Mouse (Mus musculus) spleen, adult 2 months (tissue): ENCODE data around the gene Nmi. TPM values are rescaled to one million over a fixed set of nuclear protein-coding genes. Genes with fewer than 3 reads are reported as not detected.
"Not testable (repeated sequence)": the region's sequence is repeated elsewhere in the genome, so short reads cannot be mapped to it uniquely, and the experiment has no call there.

ENCODE experiments used
- DNase-seq, 2 experiments: peaks; one replicate each; pipeline versions ENCODE4 v3.0.0 to v3.0.0-alpha.2; 2012 to 2021; ENCODE audit warnings: low spot score in 2 of 2, low read depth in 1 of 2
- H3K27ac ChIP-seq: fragments of 200-500 bp; 2 replicates; pipeline ENCODE4 v1.5.1; 2012; ENCODE audit warnings: low read length, inconsistent platforms; ENCODE audit not compliant: insufficient read depth
- H3K27me3 ChIP-seq: fragments of 200-500 bp; 2 replicates; pipeline ENCODE4 v1.6.1; 2012; ENCODE audit warnings: mild to moderate bottlenecking, moderate library complexity, low read length, inconsistent platforms; ENCODE audit not compliant: control insufficient read depth, insufficient read depth
- H3K36me3 ChIP-seq: fragments of 200-500 bp; 2 replicates; pipeline ENCODE4 v1.6.1; 2012; ENCODE audit warnings: mild to moderate bottlenecking, low read length, inconsistent platforms; ENCODE audit not compliant: control insufficient read depth, insufficient read depth
- H3K4me1 ChIP-seq: fragments of 200-500 bp; 2 replicates; pipeline ENCODE4 v1.6.1; 2011; ENCODE audit warnings: inconsistent platforms; ENCODE audit not compliant: control insufficient read depth, insufficient read depth, insufficient read length
- H3K4me3 ChIP-seq: fragments of 200-500 bp; 2 replicates; pipeline ENCODE4 v1.5.1; 2011; ENCODE audit warnings: mild to moderate bottlenecking, inconsistent platforms; ENCODE audit not compliant: insufficient read depth, insufficient read length; ENCODE audit errors: extremely low read depth
- CTCF ChIP-seq: fragments of 200-500 bp; IDR thresholded peaks from 2 replicates; pipeline ENCODE4 v1.5.1; 2011; ENCODE audit warnings: mild to moderate bottlenecking, inconsistent platforms; ENCODE audit not compliant: insufficient read depth, insufficient read length, insufficient replicate concordance; ENCODE audit errors: extremely low read depth
- POLR2A ChIP-seq: fragments of 200-500 bp; IDR thresholded peaks from 2 replicates; pipeline ENCODE4 v1.6.1; 2011; ENCODE audit warnings: low read depth, low read length, inconsistent platforms
- WGBS: fragments of 180-500 bp; shearing (Covaris S2); methylation state at CpG from one replicate; pipeline ENCODE4 v1.1.7; 2018; 5-methylcytosine and 5-hydroxymethylcytosine counted together
- polyA plus RNA-seq: library from polyadenylated mRNA; depleted of rRNA; stranded (reverse); fragments of >200 nt; gene quantifications from 2 replicates; pipeline ENCODE4 v1.2.3, GENCODE M21; 2012; rRNA removed

Gene Nmi
- polyA plus RNA-seq, result 2.7 and 3.7 TPM in 2 replicates

DNA sequence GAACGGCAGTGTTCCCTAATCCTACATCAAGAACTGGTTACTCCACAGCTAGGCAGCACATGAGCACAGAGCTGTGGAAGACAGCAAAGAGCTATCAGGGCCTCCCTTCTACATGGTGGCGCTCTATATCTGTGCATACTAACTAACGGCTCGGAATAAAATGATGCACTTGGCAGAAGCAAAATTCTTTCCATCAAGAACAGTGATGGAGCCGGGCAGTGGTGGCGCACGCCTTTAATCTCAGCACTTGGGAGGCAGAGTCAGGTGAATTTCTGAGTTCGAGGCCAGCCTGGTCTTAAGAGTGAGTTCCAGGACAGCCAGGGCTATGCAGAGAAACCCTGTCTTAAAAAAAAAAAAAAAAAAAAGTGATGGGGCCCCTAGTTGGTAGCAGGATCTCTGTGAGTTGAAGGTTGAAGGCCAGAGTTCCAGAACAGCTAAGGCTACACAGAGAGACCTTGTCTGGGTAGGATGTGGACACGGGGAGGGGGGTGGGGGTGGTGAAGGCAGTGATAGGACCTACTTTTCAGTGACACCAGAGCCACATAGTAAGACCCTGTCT lies at the start of gene Nmi:
Gene Nmi, minus strand, starts transcription at position 85 of the 559 bp plus-strand sequence.
- DNase-seq, result no peak
- WGBS, result 92% methylated on average over 9 of the region's 9 CpGs
- TF ChIP-seq CTCF (no peak), POLR2A (no peak)
- Histone ChIP-seq H3K36me3 (peaks cover 1% of the 10 kb centered on the region; the same call in 1 of the 2 replicates), H3K27me3 (no peaks in the 10 kb centered on the region), H3K4me1 (peaks cover 2% of the 10 kb centered on the region), H3K27ac (peak within 1 kb of the TSS; percentile 98), H3K4me3 (peak within 1 kb of the TSS; percentile 79)

DNA sequence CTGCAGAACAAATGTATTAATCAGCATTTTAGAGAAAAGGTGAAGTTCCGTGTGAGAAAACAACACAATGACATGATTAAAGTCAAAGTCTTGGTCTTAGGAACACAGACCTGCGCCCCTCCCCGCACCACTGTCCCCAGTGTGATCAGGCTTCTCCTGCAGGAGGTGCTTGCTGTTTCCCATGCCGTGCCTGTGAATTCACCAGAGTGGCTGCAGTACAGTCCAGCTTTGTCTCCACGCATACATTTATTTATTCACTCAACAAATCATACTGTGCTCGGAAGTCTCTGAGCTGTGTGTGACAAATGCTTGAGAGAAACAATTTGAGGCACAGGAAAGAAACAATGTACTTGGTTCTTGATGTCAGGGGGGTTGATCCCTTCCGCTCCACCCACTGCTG lies 43.1 kb upstream of the Nmi start:
- WGBS, result 59% methylated on average over 7 of the region's 7 CpGs
- no peak for DNase-seq
- Histone ChIP-seq H3K27ac (no peak overlapping the region), H3K4me1 (no peaks in the 10 kb centered on the region), H3K27me3 (no peaks in the 10 kb centered on the region), H3K4me3 (no peak overlapping the region), H3K36me3 (no peaks in the 10 kb centered on the region)
- TF ChIP-seq CTCF, result no peak

DNA sequence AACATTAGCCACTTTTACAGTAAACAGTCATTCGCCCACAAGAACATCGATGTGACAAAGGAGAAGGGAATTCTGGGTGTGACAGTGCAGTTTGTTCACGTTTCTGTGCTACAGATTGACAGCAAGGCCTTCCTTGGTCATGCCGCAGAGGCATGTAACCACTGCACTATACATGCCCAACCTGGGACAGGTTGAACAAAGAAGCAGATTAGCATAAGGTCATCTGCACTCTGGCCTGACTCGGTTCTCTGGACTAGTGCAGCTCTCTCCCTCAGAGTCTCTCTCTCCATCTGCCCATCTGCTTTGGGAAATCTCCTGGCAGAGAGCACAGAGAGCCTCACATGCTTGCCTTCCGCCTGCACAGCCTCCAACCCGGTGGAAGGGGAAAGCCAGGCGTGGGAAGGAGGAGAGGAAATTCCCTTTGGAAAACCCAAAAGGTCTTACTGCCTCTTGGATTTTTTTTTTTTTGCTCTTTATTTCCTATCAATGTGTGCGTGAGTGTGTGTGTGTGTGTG lies 40.1 kb upstream of the Nmi start:
- no peak for DNase-seq
- Histone ChIP-seq H3K4me3 (no peak overlapping the region), H3K27ac (no peak overlapping the region), H3K36me3 (no peaks in the 10 kb centered on the region), H3K4me1 (no peaks in the 10 kb centered on the region), H3K27me3 (no peaks in the 10 kb centered on the region)
- TF ChIP-seq POLR2A (no peak), CTCF (no peak)
- 85% methylated on average over 9 of the region's 9 CpGs for WGBS

DNA sequence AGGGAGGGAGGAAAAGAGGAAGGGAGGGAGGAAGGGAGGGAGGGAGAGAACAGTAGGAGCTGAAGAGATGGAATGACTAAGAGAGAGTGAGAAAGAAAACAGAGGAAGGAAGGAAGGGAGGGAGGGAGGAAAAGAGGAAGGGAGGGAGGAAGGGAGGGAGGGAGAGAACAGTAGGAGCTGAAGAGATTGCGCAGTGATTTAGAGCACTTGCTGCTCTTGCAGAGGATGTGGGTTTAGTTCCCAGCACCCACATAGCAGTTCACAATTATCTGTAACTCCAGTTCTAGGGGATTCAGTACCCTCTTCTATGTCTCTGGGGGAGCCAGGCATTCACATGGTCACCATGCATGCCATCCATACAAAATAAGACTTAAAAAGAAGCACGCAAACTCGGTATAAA lies 38.5 kb upstream of the Nmi start:
- not testable (repeated sequence) for H3K27me3 ChIP-seq, H3K36me3 ChIP-seq, DNase-seq, H3K4me1 ChIP-seq, H3K27ac ChIP-seq, H3K4me3 ChIP-seq
- 88% methylated on average over 3 of the region's 3 CpGs for WGBS

DNA sequence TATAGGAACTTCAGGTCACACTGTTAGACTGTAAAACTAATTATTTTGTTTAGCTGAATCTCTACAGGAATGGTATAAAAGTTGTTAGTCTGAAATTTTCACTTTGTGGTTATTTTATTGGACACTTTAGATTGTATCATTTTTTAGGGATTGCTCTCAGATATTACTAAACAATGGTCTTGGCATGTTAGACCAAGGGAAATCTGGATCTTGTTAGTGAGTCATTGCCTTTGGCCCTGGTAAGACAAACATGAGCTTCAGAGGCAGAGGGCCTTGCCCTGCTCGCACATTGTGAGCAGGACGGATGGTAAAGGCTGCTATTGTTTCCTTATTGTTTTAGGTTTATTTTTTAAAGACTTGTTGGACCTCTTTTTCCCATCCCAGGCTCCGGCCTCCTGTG lies 33.1 kb upstream of the Nmi start:
- H3K4me1 ChIP-seq, result no peaks in the 10 kb centered on the region
- WGBS, result 96% methylated on average over 3 of the region's 3 CpGs
- no peak overlapping the region for H3K4me3 ChIP-seq
- no peaks in the 10 kb centered on the region for H3K36me3 ChIP-seq
- no peak overlapping the region for H3K27ac ChIP-seq
- no peak for DNase-seq
- H3K27me3 ChIP-seq, result no peaks in the 10 kb centered on the region
- TF ChIP-seq POLR2A (no peak), CTCF (no peak)

DNA sequence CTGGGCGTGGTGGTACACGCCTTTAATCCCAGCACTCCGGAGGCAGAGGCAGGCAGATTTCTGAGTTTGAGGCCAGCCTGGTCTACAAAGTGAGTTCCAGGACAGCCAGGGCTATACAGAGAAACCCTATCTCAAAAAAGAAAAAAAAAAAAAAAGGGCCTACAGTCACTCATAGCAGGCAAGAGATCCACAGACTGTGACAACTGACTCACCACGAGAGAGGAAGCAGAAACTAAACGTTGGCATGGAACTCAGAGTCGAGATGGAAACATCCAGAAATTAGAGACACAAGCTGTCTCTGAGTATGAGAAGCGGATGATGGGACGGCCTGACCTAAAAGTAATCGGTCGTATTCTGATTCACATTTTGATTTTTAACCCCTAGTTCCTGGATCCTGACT lies 29.0 kb upstream of the Nmi start:
- not testable (repeated sequence) for H3K27me3 ChIP-seq, H3K4me3 ChIP-seq, DNase-seq, H3K27ac ChIP-seq, H3K36me3 ChIP-seq, H3K4me1 ChIP-seq
- WGBS, result 70% methylated on average over 10 of the region's 10 CpGs

DNA sequence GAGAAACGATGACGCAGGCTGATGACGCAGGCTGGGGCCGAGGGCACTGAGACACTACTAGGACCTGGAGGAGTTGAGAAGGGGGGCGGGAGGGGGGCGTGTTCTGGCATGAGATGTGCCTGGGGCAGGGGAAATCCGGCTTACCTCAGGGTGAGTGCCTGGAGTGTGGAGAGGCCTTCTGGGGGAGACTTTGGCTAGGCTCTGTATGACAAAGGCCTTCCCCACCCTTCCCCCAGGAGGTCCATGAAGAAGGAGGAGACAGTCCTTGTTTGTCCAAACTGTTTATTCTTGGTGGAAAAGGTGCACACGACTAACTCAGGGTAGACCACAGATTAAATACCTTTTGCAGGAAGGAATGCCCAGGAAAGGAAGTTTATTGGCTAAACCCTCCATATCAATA lies 28.2 kb upstream of the Nmi start:
- Histone ChIP-seq H3K36me3 (no peaks in the 10 kb centered on the region), H3K4me3 (no peak overlapping the region), H3K4me1 (no peaks in the 10 kb centered on the region), H3K27ac (no peak overlapping the region), H3K27me3 (no peaks in the 10 kb centered on the region)
- WGBS, result 96% methylated on average over 8 of the region's 8 CpGs
- TF ChIP-seq POLR2A, result no peak
- no peak for TF ChIP-seq CTCF
- DNase-seq, result no peak
